Mouse (Mus musculus): ENCODE data around the gene Hoxa7.

- no peak for TF ChIP-seq EP300 (optimal IDR thresholded peaks at IDR 0.05)
- no peak for TF ChIP-seq CTCF (IDR thresholded peaks at IDR 0.05; ENCODE audit: low read depth)
These were observed 9.7 kb downstream of the Hoxa7 start for GRCm38 (mm10) chr6:52211961-52212360.
